Mouse (Mus musculus): ENCODE measurements around the gene Gas7. TPM values are rescaled to one million over a fixed set of nuclear protein-coding genes. Genes with fewer than 3 reads are reported as not detected.

Gene Gas7
- total and polyA plus RNA-seq, 3 experiments = 0.44 TPM; not detected in 2

DNA sequence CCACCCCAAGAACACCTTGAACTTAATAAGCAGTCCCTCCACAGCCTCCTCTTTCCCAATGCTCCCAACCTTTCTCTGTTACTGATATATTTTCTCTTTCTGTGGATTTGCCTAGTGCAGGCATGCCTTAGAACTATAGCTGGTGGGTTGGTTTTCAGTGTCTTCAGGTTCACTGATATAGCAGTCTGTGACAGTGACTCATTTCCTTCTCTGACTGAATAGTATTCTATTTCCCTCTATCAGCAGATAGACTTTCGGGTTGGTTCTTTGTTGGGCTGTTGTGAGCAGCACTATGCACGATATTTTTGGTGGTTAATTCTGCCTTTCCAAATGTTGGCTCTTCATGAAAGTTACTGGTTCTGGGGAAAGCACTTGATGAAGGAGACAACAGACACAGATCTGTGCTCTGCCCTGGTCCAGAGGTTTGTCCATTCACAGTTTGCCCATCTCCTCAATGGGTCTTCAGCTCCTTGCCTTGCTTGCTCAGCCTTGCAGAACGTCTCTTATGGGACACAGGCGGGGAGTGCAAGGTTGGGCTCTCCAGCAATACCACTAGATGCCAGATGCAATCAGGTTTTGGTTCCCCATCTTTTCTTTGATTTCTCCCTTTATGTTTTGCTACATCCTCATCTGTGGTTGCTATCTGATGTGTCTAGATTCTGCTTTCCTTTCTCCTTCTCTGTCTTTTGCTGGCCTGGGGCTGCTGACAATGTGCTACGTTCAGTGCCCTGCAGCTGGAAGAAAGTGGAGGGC lies 25.1 kb downstream of the Gas7 start:
- Histone ChIP-seq H3K4me3 (ENCODE audit: low read depth, low read length) (no peak overlapping the region), H3K36me3 (replicated peaks) (no peaks in the 10 kb centered on the region), H3K9me3 (replicated peaks) (peaks cover 74% of the 10 kb centered on the region), H3K4me1 (ENCODE audit: insufficient read depth, low read depth, low read length) (no peaks in the 10 kb centered on the region), H3K27me3 (ENCODE audit: insufficient read depth, low read length) (no peaks in the 10 kb centered on the region)
- ATAC-seq (ENCODE audit: extremely low read depth, insufficient number of reproducible peaks, low FRiP score, poor library complexity, severe bottlenecking) = no peak
- DNase-seq (ENCODE audit: low spot score) = no peak
- TF ChIP-seq POLR2AphosphoS5 (IDR thresholded peaks at IDR 0.05; ENCODE audit: insufficient replicate concordance, low read depth, low read length) (no peak), GATA2 (IDR thresholded peaks at IDR 0.05; ENCODE audit: borderline replicate concordance, low read depth, low read length) (no peak), TAL1 (conservative IDR thresholded peaks at IDR 0.05; ENCODE audit: low read depth, low read length) (no peak), GATA1 (IDR thresholded peaks at IDR 0.05; ENCODE audit: borderline replicate concordance, low read length) (no peak), CTCF (IDR thresholded peaks at IDR 0.05; ENCODE audit: low read depth, low read length) (no peak)

DNA sequence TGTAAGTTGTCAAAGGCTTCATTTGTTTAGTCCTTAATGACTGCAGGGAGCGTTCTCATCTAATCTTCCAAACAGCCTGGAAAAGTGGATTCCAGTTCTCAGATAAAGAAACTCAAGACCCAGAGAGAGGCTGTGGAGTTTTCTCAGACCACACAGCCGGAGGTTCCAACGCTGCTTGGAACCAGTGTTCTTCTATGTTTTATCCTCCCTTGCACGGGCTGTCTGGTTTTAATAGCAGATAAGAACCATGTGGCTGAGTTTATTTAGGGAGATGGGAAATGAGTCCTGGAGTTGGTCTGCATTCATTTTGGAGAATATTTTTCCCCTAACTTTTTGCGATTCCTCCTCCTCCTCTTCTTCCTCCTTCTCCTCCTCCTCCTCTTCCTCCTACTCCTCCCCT lies 26.5 kb downstream of the Gas7 start:
- H3K27me3 ChIP-seq (ENCODE audit: insufficient read depth, low read length) = no peaks in the 10 kb centered on the region
- TF ChIP-seq TAL1 (conservative IDR thresholded peaks at IDR 0.05; ENCODE audit: low read depth, low read length) (no peak), POLR2AphosphoS5 (IDR thresholded peaks at IDR 0.05; ENCODE audit: insufficient replicate concordance, low read depth, low read length) (no peak), CTCF (IDR thresholded peaks at IDR 0.05; ENCODE audit: low read depth, low read length) (no peak), GATA2 (IDR thresholded peaks at IDR 0.05; ENCODE audit: borderline replicate concordance, low read depth, low read length) (no peak), GATA1 (IDR thresholded peaks at IDR 0.05; ENCODE audit: borderline replicate concordance, low read length) (no peak)
- no peak for ATAC-seq (ENCODE audit: extremely low read depth, insufficient number of reproducible peaks, low FRiP score, poor library complexity, severe bottlenecking)
- H3K9me3 ChIP-seq (replicated peaks) = peaks cover 68% of the 10 kb centered on the region
- no peak for DNase-seq (ENCODE audit: low spot score)
- no peaks in the 10 kb centered on the region for H3K4me1 ChIP-seq (ENCODE audit: insufficient read depth, low read depth, low read length)
- no peaks in the 10 kb centered on the region for H3K36me3 ChIP-seq (replicated peaks)
- no peak overlapping the region for H3K4me3 ChIP-seq (ENCODE audit: low read depth, low read length)

DNA sequence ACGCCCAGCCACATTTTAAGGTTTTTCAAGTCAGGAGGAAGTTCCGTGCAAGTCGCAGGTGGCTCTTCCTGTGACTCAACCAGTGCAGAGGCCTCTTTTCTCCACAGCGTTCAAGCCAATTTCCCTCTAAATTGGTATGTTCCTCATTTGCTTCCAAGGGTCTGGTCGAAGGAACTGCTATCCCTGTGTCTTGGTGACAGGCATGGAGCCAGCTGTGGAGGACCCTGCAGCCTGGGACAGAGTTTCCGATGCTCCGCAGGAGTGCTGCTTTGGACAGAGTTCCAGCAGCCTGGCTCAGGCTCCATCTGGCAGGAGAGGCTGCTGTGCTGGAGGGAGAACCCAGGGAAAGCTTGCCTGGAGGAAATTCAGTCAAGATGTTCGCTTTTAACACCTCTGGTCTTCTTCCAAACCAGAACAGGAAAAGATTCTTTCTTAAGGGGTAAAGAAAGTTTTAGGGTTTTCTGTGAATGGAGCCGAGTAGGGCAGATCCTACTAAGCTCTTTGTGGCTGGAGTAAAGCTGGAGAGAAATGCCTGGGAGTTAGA lies 27.1 kb downstream of the Gas7 start:
- no peak overlapping the region for H3K4me3 ChIP-seq (ENCODE audit: low read depth, low read length)
- no peak for TF ChIP-seq CTCF (IDR thresholded peaks at IDR 0.05; ENCODE audit: low read depth, low read length)
- no peak for TF ChIP-seq TAL1 (conservative IDR thresholded peaks at IDR 0.05; ENCODE audit: low read depth, low read length)
- no peak for TF ChIP-seq POLR2AphosphoS5 (IDR thresholded peaks at IDR 0.05; ENCODE audit: insufficient replicate concordance, low read depth, low read length)
- no peak for TF ChIP-seq GATA2 (IDR thresholded peaks at IDR 0.05; ENCODE audit: borderline replicate concordance, low read depth, low read length)
- TF ChIP-seq GATA1 (IDR thresholded peaks at IDR 0.05; ENCODE audit: borderline replicate concordance, low read length) = no peak
- no peaks in the 10 kb centered on the region for H3K36me3 ChIP-seq (replicated peaks)
- H3K9me3 ChIP-seq (replicated peaks) = peaks cover 67% of the 10 kb centered on the region
- ATAC-seq (ENCODE audit: extremely low read depth, insufficient number of reproducible peaks, low FRiP score, poor library complexity, severe bottlenecking) (no peak), DNase-seq (ENCODE audit: low spot score) (no peak)
- no peaks in the 10 kb centered on the region for H3K27me3 ChIP-seq (ENCODE audit: insufficient read depth, low read length)
- H3K4me1 ChIP-seq (ENCODE audit: insufficient read depth, low read depth, low read length) = no peaks in the 10 kb centered on the region

DNA sequence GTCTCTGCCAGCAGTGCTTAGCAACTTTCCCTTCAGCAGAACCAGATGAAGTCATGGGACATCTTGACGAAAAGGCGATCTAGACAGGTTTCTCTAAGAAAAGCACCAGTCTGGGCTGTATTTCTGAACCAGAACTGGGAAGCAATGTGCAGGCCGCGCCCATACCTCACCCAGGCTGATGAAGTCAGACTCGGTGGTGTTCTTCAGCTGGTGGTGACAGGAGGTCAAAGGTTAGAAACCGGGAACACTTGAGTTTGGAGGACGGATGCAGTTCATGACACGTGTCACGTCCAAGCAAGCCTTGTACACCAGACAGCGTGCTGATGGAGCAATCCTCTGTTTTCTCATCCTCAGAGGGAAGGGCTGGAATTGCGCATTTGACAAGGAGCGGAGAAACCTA lies 32.9 kb downstream of the Gas7 start:
- Histone ChIP-seq H3K4me1 (ENCODE audit: insufficient read depth, low read depth, low read length) (no peaks in the 10 kb centered on the region), H3K27me3 (ENCODE audit: insufficient read depth, low read length) (no peaks in the 10 kb centered on the region), H3K36me3 (replicated peaks) (no peaks in the 10 kb centered on the region), H3K4me3 (ENCODE audit: low read depth, low read length) (no peak overlapping the region), H3K9me3 (replicated peaks) (peaks cover 57% of the 10 kb centered on the region)
- ATAC-seq (ENCODE audit: extremely low read depth, insufficient number of reproducible peaks, low FRiP score, poor library complexity, severe bottlenecking) (no peak), DNase-seq (ENCODE audit: low spot score) (no peak)
- TF ChIP-seq CTCF (IDR thresholded peaks at IDR 0.05; ENCODE audit: low read depth, low read length) = no peak
- TF ChIP-seq TAL1 (conservative IDR thresholded peaks at IDR 0.05; ENCODE audit: low read depth, low read length) = no peak
- no peak for TF ChIP-seq POLR2AphosphoS5 (IDR thresholded peaks at IDR 0.05; ENCODE audit: insufficient replicate concordance, low read depth, low read length)
- no peak for TF ChIP-seq GATA1 (IDR thresholded peaks at IDR 0.05; ENCODE audit: borderline replicate concordance, low read length)
- no peak for TF ChIP-seq GATA2 (IDR thresholded peaks at IDR 0.05; ENCODE audit: borderline replicate concordance, low read depth, low read length)

DNA sequence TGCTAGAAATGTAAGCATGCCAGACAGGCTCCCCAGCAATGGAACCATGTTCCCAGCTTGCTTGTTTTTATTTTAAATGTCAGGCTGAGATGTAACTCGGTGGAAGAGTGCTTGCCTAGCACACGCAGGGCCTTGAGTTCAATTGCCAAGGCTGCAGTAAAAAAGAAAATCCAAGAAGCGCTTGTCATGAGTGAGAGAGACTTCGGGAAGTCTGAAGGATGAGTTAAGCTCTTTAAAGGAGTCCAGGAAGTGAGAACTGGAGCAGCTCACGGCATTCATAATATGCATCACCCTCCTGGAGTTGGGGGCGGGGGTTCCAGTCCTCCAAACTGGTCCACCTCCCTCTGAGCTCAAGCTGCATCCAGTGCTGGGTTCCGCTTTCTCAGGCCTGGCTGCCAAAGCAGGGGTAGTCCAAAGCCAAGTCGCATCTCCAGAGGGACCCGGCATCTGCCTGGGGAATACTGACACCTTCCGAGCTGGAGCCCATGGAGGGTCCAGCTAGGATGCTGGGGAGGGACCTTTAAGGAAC lies 34.5 kb downstream of the Gas7 start:
- H3K9me3 ChIP-seq (replicated peaks) = peaks cover 57% of the 10 kb centered on the region
- no peaks in the 10 kb centered on the region for H3K36me3 ChIP-seq (replicated peaks)
- TF ChIP-seq TAL1 (conservative IDR thresholded peaks at IDR 0.05; ENCODE audit: low read depth, low read length) (no peak), CTCF (IDR thresholded peaks at IDR 0.05; ENCODE audit: low read depth, low read length) (no peak), POLR2AphosphoS5 (IDR thresholded peaks at IDR 0.05; ENCODE audit: insufficient replicate concordance, low read depth, low read length) (no peak), GATA2 (IDR thresholded peaks at IDR 0.05; ENCODE audit: borderline replicate concordance, low read depth, low read length) (no peak), GATA1 (IDR thresholded peaks at IDR 0.05; ENCODE audit: borderline replicate concordance, low read length) (no peak)
- ATAC-seq (ENCODE audit: extremely low read depth, insufficient number of reproducible peaks, low FRiP score, poor library complexity, severe bottlenecking) (no peak), DNase-seq (ENCODE audit: low spot score) (no peak)
- H3K27me3 ChIP-seq (ENCODE audit: insufficient read depth, low read length) = no peaks in the 10 kb centered on the region
- H3K4me1 ChIP-seq (ENCODE audit: insufficient read depth, low read depth, low read length) = no peaks in the 10 kb centered on the region
- H3K4me3 ChIP-seq (ENCODE audit: low read depth, low read length) = no peak overlapping the region

DNA sequence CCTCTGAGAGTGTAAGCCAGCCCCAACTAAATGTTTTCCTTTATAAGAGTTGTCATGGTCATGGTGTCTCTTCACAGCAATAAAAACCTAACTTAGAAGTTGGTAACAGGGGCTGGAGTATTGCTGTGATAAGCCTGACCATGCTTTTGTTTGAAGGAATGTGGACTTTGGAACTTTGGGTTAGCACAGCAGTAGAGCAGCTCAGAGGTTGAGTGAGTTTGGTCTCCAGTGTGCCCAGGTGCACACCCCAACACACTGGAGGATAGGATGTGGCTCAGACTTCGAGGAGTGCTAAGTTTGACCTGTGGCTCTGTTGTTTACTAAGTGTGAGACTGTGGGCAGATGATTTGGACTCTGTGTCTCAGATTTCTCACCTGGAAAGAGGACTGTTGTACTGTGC lies 41.6 kb downstream of the Gas7 start:
- no peaks in the 10 kb centered on the region for H3K36me3 ChIP-seq (replicated peaks)
- no peak for TF ChIP-seq POLR2AphosphoS5 (IDR thresholded peaks at IDR 0.05; ENCODE audit: insufficient replicate concordance, low read depth, low read length)
- TF ChIP-seq GATA1 (IDR thresholded peaks at IDR 0.05; ENCODE audit: borderline replicate concordance, low read length) = no peak
- no peak for TF ChIP-seq GATA2 (IDR thresholded peaks at IDR 0.05; ENCODE audit: borderline replicate concordance, low read depth, low read length)
- no peak for TF ChIP-seq CTCF (IDR thresholded peaks at IDR 0.05; ENCODE audit: low read depth, low read length)
- no peak for TF ChIP-seq TAL1 (conservative IDR thresholded peaks at IDR 0.05; ENCODE audit: low read depth, low read length)
- DNase-seq (ENCODE audit: low spot score) = no peak
- peaks cover 54% of the 10 kb centered on the region for H3K9me3 ChIP-seq (replicated peaks)
- no peak for ATAC-seq (ENCODE audit: extremely low read depth, insufficient number of reproducible peaks, low FRiP score, poor library complexity, severe bottlenecking)
- H3K4me3 ChIP-seq (ENCODE audit: low read depth, low read length) = no peak overlapping the region
- no peaks in the 10 kb centered on the region for H3K27me3 ChIP-seq (ENCODE audit: insufficient read depth, low read length)
- H3K4me1 ChIP-seq (ENCODE audit: insufficient read depth, low read depth, low read length) = no peaks in the 10 kb centered on the region

All from G1E (cell line).